Mouse (Mus musculus) embryonic facial prominence, embryonic 11.5 days (tissue): Measurements from ENCODE around the gene Vti1b. TPM values are rescaled to one million over a fixed set of nuclear protein-coding genes. Genes with fewer than 3 reads are reported as not detected.

Experiments
- polyA plus RNA-seq: library from polyadenylated mRNA; unstranded; fragments of >200 nt; fragmentation: Nextera tagmentation; extraction: Ambion mirVana; gene quantifications from 2 replicates; pipeline ENCODE4 v1.2.1, GENCODE M21; 2014

The Vti1b gene
- polyA plus RNA-seq, 1 experiment from 2014 or later: 106 TPM

Other genes starting within 250 kb of the Vti1b start
- gene Tmem229b, start 165.0 kb downstream of the Vti1b start, polyA plus RNA-seq: 3.5 and 3.9 TPM in 2 replicates
- 2.5 and 3.5 TPM in 2 replicates for gene Plekhh1, start 143.5 kb downstream of the Vti1b start, polyA plus RNA-seq
- gene Pigh, start 83.0 kb downstream of the Vti1b start, polyA plus RNA-seq: 30.5 and 34.0 TPM in 2 replicates
- gene Arg2, start 41.9 kb downstream of the Vti1b start, polyA plus RNA-seq: 4.3 and 5.7 TPM in 2 replicates
- gene Rdh11, start 19.6 kb upstream of the Vti1b start, polyA plus RNA-seq: 32.1 and 32.3 TPM in 2 replicates
- 2.1 and 2.8 TPM in 2 replicates for gene Rdh12, start 36.2 kb upstream of the Vti1b start, polyA plus RNA-seq
- 9.7 and 12.4 TPM in 2 replicates for gene Zfyve26, start 123.6 kb upstream of the Vti1b start, polyA plus RNA-seq
- gene Rad51b, start 124.6 kb upstream of the Vti1b start, polyA plus RNA-seq: 4.9 and 6.3 TPM in 2 replicates